Mouse (Mus musculus): ENCODE data around the gene Cd86.
A peak's percentile ranks its signal among the peaks of the same experiment; 100 is the strongest.

The Cd86 gene

GRCm38 (mm10) chr16:36655199-36655598, 10.7 kb downstream of the Cd86 start:
- no peak for DNase-seq

- no peak for DNase-seq
These were observed 14.6 kb downstream of the Cd86 start for GRCm38 (mm10) chr16:36651174-36651766.

- no peak for DNase-seq
These were observed 15.4 kb downstream of the Cd86 start for GRCm38 (mm10) chr16:36650511-36650910.

- DNase-seq: no peak
These were observed 16.6 kb downstream of the Cd86 start for GRCm38 (mm10) chr16:36649304-36649703.

- no peak for DNase-seq
These were observed 20.8 kb downstream of the Cd86 start for GRCm38 (mm10) chr16:36645124-36645523.

- DNase-seq: no peak
These were observed 23.2 kb downstream of the Cd86 start for GRCm38 (mm10) chr16:36642696-36643046.

GRCm38 (mm10) chr16:36641830-36642695, 23.8 kb downstream of the Cd86 start:
- no peak for DNase-seq

- DNase-seq: no peak
These were observed 24.9 kb downstream of the Cd86 start for GRCm38 (mm10) chr16:36640993-36641392.

- DNase-seq: no peak
These were observed 25.9 kb downstream of the Cd86 start for GRCm38 (mm10) chr16:36639812-36640504.

- no peak for DNase-seq
These were observed 29.1 kb downstream of the Cd86 start for GRCm38 (mm10) chr16:36636800-36637199.

- DNase-seq: no peak
These were observed 30.7 kb downstream of the Cd86 start for GRCm38 (mm10) chr16:36634971-36635710.

DNA sequence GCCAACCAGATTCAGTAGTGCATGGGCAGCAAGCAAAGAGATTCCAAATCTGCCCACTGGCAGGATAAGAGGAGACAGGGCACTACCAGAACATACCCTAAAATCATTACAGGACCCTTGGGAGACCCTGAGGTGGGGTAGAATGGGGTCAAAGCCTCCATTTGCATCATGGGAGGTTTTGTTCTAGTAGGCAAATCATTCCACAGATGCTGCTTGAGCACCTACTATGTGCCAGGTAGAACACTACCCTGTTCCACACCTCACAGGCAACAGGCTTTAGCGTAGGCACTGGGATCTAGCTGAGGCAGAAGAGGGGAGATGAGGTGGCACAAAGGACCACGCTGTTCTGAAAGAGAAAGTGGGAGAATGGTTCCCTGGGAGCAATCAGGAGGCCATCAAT, 31.5 kb downstream of the Cd86 start:
- no peak for DNase-seq

- no peak for DNase-seq
These were observed 33.7 kb downstream of the Cd86 start for GRCm38 (mm10) chr16:36632229-36632628.

- DNase-seq: no peak
These were observed 34.3 kb downstream of the Cd86 start for GRCm38 (mm10) chr16:36631607-36632006.

- no peak for DNase-seq
These were observed 38.1 kb downstream of the Cd86 start for GRCm38 (mm10) chr16:36627740-36628139.

DNA sequence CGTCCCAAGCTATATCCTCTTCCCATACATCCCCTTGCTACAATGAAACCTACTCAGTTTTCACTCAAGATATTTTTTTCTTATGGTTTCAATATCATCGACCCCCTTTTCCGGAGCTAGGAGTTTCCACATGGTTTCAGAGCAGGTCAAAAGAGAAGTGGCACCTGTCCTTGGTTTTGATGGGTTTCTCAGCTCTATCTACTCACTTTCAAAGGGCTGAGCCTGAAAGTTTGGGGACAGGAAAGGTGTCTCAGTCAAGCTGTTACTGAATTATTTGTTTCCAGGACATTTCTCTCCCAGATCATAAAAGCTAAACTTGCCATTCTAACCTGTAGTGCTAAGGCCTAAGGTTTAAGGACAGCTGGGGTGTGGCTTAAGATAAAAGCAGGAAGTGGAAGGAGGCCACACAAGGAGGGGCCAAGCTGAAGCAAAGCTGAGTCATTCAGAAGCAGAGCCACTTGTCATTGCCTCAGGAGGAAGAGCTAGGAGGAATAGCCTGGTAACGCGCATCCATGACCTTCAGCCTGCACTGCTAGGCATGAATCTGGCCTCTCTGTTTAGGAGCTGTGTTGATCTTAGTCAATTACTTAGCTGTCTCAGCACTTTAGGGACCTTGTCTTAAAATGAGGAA, 39.2 kb downstream of the Cd86 start:
- DNase-seq: no peak

- no peak for DNase-seq
These were observed 40.0 kb downstream of the Cd86 start for GRCm38 (mm10) chr16:36625909-36626308.

- DNase-seq: peak; percentile 32
These were observed 43.6 kb downstream of the Cd86 start for GRCm38 (mm10) chr16:36622320-36622719.

GRCm38 (mm10) chr16:36621108-36621507, 44.8 kb downstream of the Cd86 start:
- DNase-seq: no peak

GRCm38 (mm10) chr16:36613701-36614100, 52.2 kb downstream of the Cd86 start:
- no peak for DNase-seq

DNA sequence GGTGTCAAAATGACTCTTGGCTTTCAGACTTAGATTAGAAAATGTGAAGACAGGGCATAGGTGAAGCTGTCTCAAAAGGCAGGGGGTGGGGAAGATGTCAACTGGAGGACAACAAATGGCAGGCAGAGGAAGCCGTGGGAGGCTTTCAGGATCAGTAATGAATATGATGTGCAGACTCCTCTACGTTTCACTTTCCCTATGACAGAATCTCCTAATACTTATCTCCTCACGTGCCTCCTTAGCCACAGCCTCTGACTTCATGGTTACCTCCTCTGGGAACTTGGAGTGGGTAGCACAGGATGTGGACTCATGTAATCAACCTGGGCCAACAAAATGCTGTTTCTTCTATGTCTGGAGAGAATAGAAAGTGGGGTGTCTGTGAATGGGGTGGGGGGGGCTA, 63.2 kb downstream of the Cd86 start:
- no peak for DNase-seq

GRCm38 (mm10) chr16:36598265-36598664, 67.6 kb downstream of the Cd86 start:
- no peak for DNase-seq

All from kidney, adult 18-20 months (tissue).